Mouse (Mus musculus): ENCODE measurements around the gene 4933407L21Rik.

The 4933407L21Rik gene

DNA sequence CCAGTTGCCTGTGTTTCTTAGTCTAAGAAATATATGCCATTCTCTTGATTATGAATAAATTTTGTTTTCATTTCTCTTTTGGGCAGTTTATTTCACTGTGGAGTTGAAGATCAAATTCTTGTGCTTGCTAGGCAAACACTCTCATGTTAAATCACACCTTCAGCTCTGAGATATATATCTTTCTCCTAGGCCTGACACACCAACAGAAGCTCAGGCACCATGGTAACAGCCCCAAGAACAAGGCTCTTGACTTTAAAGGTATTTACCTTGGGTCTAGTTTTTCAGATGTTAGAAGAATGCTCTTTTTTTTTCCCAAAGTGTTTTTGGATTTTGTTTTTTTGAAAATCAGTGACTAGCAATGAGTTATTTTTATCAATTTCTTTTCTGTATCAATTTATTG, 12.4 kb upstream of the 4933407L21Rik start:
- intact Hi-C loops (cut with DNase I): no loop called here

DNA sequence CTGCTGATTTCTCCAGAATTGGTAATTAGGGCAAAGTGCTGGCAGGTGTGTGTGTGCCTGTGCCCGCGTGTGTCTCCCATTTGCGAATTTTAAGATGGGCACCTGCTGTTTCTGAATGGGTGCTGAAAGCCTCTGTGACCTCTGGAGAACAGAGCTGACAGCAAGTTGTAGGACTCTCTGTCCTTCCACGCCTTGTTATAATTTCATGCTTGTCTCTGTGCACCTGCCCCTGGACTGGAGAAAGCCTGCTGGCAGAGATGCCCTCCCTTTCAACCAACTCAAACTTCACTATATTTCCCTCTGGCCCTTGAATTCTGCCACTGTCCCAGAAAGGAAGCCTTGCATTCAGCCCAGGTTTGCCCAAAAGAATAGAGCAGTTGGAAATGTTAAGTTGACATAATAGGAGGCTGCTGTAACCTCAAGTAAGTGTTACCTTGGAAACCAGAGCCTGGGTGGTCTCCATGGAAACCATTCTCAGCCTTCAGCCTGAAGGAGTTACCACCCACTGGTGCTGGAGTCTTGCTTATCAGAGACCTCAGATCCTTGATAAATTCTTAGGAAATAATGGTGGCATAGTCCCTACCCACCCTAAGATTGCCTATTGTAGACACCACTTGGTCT, 11.3 kb upstream of the 4933407L21Rik start:
- intact Hi-C loops (cut with DNase I): no loop called here

DNA sequence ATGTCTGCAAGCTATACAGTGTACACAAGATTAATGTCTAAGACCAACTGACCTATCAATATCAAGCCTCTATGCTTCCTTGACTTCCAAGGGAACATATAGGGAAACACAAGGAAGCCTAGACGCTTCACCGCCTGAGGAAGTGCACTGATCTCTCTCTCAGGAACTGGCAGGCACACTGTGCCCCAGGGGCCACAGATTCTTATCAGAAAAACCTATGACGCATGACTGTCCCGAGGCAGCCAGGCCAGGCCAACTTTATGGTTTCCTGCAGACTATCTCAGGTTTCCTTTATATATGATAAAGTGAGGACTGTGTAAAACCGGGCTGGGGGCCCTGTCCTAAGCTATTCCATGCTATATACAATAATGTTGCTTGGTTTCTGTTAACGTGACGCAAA, 8.7 kb upstream of the 4933407L21Rik start:
- intact Hi-C loops (cut with DNase I): no loop called here

DNA sequence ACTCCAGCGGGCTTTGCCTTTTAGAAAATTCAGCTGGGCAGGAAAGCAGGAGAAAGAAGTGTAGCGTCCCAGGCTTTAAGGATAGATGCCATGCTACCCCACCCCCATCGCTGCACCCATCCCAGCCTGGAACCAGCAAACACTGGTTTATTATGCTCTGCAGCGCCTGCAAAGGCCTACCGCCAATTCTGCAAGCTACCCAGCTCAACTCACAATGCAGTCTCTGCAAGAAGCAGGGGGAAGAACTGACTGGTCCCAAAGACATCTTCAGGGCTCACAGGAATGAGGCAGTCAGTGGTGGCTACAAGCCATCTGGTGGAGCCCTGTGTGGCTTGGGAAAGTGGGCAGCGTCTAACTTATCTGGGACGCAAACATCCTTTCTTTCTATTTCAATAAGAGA, 6.6 kb upstream of the 4933407L21Rik start:
- intact Hi-C loops (cut with DNase I): no loop called here

DNA sequence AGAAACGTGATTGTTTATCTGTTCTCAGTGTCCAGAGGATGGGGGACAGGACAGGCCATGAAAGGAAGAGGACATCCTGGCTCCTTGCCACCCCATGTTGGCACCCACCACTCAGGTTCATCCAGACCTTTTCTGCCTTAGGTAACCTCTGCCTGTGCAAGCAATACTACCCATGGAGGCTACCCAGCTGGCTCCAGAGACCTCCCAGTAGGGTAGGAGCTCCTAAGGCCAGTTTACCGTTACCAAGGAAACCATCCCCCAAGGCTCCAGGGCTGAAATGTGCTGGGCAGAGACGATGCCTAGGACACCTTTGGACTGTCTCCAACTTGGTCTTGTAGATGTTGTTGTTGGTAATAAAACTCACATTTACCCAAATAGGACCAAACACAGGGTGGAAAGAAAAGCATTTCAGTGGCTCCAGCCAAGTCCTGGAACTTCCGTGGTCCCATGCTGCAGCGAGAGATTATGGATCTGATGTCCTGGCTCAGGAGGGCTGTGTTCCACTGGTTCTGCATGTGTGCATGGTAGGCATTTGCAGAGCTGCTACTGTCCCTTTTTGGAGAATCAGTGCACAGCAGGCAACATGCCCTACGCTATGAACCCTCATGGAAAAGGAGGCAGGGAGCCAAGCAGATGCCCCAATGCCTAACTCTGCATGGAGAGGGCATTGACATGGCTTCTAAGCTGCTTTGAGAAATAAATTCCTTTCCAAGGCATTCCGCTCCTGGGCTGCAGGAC, 6.0 kb upstream of the 4933407L21Rik start:
- intact Hi-C loops (cut with DNase I): no loop called here

DNA sequence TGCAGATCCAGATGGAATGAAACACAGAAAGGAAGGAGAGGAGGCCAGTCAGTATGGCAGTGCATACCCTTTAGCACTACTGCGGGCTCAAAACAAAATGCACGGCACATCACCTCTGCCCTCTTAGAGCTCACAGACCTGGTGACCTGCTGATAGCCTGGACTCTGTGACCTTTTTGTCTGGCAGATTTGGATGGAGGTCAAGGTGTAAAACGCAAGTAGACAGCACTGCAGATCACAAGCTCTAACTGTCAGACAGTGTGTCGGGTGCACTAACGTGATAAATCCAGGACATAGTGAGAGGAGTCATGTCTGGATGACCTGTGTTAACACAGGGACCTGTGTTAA, 5.4 kb upstream of the 4933407L21Rik start:
- intact Hi-C loops (cut with DNase I): no loop called here

DNA sequence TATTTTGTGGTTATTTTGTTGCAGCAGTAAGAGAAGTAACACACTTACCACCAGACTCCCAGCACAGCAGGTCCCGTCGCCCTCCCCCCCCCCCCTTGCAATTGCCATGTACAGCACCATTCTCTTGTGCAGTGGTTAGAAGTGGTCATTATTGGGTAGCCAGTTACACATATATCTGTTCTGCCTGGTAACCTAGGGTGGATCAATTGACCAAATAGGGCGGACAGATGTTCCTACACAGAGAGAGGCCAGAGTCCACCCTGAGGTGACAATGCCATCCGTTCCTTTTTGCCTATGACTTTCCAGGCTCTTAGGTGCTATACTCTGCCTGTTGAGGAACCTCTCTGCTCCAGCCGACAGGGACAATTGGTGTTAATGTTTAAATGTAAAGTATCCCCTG, 3.1 kb upstream of the 4933407L21Rik start:
- intact Hi-C loops (cut with DNase I): no loop called here

DNA sequence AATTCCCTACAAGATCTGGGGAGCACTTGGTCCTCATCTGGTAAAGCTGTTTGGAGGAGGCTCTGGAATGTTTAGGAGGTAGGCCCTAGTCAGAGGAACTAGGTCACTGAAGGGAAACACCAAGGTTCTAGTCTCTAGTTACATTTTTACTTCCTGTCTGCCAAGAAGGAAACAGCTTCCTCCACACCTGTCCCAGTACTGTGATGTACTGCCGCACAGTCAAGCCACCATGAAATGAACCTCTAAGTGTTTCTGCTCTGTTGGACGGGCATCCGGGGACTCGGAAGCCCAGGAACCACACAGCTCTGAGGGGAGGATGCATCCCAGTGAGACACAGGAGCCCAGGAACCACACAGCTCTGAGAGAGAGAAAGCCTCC, 394 bp downstream of the 4933407L21Rik start:
- intact Hi-C loops (cut with DNase I): no loop called here

DNA sequence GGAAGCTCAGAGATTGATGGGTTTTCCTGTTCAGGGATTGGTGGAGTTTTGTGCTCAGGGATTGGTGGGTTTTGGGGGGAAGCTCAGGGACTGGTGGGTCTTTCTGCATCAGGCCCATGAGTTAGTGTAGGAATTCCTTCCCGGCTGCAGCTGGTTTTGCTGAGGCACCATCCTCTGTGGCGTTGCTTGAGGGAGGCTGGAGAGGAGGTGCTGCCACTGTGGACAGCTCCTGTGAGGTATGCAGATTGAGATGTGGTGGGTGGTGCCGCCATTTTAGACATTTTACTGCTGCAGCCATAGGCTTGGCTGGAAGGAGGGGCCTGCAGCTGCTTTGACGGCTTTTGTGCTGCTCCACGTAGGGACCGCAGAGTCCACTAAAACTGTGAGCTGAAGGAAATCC, 1.1 kb downstream of the 4933407L21Rik start:
- intact Hi-C loops (cut with DNase I): no loop called here

DNA sequence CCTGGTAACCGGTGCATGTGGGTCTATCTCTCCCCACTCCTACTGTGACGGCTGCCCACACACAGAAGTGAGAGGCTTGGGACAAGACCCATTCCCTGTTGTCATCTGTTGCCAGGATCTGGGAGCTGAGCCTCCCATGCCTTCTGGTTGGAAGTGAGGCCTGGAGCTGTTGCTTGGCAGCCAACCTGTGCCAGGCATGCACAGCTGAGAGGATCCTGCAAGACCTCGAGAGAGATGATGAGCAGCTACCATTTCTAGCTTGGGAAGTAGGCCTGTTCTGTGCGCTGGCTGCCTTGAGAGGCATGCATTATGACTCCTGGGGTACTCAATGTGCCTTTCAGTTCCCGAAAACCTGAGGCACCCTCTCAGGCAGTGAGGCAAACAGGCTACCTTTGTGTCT, 2.9 kb downstream of the 4933407L21Rik start:
- intact Hi-C loops (cut with DNase I): no loop called here

DNA sequence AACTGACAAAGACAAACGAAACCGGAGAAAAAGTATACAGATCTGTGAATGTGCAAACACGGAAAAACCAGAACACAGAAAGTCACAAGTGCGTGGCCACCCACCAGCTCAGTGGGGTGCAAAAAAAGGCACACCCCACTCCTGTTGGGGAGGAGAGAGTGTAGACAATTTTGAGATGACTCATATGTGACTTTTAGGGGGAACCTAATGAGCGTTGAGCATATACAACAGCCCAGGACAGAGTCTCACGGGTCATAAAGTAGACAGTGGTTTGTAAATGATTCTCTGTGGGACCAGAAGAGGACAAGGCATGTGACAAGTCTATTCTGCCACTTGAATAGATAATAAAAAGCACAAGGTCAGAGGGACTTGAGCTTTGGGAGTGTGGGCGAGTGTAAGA, 4.9 kb downstream of the 4933407L21Rik start:
- intact Hi-C loops (cut with DNase I): no loop called here

DNA sequence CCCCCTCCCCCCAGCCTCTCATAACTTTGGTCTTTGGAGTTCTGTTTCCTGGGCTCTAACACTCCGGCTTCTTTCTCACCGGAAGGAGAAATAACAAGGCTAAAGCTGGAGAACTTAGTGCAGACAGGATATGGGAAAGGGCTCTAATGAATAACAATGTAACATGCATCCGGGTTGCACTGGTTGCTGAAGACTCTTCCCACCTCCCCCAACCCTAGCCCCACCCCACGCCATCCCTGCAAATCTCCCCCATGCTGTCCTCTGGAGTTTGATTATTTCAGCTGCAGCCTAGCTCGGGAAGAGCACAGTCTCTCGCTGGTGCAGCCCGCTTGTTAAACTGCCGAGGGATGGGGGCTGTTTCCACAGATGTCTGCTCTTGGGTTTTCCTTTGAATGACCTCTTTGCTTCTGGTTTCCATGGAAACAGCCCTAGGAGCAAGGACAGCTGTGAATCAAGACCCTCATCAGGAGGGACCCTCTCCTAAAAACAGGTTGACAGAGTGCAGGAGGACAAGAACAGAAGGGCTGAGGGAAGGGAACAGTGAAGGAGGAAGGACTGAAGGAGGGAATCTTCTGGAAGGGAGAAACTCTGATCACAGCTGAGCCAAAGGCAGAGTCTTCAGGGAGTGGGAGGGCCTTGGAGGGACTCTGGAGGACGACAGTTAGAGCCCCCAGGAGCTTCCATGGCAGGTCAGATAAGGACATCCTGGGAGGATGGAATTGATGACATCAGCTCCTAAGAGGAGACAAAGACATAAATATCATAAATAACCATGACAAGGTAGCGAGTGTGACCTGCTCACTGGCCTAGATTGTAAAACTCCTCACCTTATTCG, 5.6 kb downstream of the 4933407L21Rik start:
- intact Hi-C loops (cut with DNase I): loop anchor here (2.0 kb wide), 1 partner anchor 81 kb away; no protein-coding TSS in a partner anchor

DNA sequence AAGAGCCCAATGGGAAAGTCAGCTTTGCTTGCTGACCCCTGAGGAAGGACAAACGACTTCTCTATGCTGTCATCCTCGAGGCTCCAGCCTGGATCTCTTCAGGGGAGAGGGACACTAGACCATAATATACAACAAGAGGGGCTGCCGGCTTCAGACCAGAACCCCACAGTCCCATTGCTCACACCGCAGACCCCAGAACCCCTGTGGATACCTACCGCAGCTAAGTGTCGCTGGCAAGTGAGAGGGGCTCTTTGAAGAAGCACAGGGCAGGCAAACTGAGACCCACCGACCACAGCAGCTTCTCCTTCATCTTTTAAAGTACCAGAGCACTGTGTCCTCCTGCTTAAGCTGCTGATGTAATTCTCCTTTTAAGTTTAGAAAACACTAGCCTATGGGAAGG, 6.3 kb downstream of the 4933407L21Rik start:
- intact Hi-C loops (cut with DNase I): loop anchor here (2.0 kb wide), 1 partner anchor 82 kb away; no protein-coding TSS in a partner anchor

DNA sequence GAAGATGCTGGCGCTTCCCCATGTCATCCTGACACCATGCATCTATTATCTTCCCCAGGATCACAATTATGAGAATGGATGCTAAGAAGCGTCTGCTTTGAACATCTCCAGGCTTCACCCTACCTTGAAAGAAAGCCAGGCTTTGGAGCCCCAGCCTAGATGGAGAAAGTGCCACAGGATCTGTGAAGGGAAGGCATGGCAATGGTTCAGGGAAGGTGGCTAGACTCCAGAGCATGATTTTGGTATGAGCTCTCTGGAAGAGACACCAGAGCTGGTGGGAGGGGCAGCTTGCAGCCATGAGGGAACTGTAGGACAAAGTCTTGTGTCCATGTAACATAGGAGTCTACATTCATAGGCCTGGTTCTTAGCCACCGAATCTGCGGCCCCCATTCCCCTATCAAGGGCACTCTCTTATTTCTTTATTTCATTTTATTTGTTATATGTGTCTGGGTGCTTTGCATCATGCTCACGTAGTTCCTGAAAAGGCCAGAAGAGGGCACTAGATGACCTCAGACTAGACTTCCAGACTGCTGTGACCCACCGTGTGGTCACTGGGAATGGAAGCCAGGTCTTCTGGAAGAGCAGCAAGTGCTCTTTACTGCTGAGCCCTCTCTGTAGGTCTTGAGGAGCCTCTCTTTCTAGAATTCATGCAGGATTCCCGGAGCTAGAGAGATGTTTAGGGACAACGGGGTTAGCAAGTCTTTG, 7.0 kb downstream of the 4933407L21Rik start:
- intact Hi-C loops (cut with DNase I): loop anchor here (1.0 to 2.0 kb wide), 2 partner anchors 73 to 82 kb away; no protein-coding TSS in a partner anchor

DNA sequence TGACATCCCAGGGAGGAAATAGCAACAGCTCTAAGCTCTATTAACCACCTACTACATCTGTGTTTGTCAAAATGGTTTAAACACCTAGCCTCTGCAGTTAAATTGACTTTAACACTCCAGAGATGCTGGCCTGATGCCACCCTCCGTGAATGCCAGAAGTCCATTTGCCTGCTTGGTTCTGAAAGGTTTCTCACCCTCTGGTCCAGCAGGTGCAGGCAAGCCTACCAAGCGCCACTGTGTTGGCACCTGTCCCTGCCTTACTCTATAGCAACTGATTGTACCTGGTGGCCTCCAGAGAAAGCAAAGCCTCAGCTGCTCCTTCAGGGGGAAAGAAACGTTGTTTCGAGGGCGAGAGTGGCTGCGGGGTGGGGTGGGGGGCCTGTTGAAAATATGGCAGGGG, 8.0 kb downstream of the 4933407L21Rik start:
- intact Hi-C loops (cut with DNase I): no loop called here

DNA sequence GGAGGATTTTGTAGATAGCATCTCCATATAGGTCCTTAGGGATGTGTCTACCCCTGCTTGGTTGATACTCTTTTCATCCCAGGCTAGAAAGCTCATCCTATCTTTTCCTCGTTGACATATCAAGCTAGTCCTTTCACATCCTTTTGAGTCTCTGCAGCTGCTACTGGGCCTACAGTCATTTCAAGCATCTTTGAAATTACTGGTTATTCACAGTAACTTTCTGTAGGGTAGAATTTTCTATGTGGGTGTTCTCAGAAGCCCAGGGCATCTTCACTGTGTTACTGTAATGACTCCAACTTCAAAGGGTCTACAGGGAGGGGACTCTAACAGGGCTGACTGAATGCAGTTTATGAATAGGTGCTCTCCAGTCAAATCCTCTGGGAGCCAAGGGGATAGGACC, 9.0 kb downstream of the 4933407L21Rik start:
- intact Hi-C loops (cut with DNase I): no loop called here

DNA sequence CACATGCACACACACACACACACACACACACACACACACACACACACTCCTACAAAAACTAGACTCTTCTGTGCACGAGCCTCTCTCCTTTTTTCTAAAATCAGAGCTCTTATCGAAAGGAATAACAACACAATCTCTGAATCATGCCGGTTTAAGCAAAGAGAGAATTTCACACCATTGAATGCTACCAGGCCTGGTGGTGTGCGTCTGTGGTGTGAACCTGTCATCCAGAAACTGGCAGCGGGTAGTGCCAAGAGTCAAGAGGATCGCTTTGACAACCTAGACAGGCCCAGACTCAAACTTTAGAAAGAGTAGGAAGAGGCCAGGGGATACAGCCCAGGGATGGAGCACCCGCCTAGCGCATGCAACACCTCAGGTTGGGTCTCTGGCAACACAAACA, 14.0 kb downstream of the 4933407L21Rik start:
- intact Hi-C loops (cut with DNase I): no loop called here

DNA sequence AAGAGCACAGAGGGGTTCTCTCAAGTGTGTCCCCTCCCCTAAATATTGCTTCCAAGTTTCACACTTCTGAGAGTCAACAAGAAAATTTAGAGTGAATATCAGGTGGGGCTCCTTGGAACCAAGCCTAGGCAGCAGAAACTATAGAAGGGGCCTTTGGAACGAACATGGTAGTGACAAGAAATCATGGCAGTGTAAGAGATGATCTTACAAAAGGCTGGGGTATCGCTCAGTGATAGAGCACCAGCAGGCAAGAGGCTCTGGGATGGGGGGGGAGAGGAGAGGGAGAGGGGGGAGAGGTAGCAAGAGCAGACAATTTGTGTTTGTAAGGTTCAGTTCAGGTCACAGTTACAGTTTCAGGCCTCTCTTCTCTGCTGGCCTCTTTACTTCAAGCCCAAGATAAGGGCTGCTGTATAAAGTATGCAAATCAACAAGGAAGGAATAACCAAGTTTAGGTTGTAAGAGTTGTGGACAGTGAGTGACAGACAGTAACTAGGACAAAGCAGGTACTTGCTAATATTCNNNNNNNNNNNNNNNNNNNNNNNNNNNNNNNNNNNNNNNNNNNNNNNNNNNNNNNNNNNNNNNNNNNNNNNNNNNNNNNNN, 20.9 kb downstream of the 4933407L21Rik start:
- intact Hi-C loops (cut with DNase I): no loop called here

DNA sequence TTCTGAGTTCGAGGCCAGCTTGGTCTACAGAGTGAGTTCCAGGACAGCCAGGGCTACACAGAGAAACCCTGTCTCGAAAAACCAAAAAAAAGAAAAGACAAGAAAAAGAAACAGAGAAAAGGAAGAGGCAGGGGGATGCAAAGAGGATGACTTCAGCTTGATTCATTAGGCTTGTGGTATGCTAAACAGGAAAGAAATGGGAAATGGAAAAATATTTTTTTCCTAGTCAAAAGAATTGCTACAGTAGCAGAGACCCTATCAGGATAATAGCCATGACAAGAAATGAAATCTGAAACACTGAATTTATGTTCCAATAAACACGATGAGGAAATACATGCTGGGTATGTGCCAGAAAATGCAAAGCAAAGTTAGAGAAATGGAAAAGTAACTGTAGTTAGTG, 26.9 kb downstream of the 4933407L21Rik start:
- intact Hi-C loops (cut with DNase I): no loop called here

DNA sequence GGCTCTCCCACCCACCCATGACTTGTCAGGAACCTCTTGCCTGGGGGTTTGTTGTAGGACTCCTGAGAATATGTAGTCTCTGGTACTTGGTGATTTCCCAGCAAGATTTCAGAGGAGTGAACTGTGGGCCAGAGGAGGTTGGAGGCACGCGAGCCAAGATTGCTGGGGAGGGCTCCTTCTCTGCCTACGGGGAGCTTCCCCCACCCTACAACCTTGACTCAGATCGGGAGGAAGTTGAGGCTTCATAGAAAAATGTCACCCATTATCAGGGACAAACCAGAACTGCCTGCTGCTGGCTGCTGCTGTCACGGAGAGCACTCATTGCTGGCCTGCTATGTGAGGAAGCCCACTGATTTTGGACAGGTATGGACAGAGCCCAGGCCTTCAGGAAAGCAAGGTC, 29.0 kb downstream of the 4933407L21Rik start:
- intact Hi-C loops (cut with DNase I): no loop called here

DNA sequence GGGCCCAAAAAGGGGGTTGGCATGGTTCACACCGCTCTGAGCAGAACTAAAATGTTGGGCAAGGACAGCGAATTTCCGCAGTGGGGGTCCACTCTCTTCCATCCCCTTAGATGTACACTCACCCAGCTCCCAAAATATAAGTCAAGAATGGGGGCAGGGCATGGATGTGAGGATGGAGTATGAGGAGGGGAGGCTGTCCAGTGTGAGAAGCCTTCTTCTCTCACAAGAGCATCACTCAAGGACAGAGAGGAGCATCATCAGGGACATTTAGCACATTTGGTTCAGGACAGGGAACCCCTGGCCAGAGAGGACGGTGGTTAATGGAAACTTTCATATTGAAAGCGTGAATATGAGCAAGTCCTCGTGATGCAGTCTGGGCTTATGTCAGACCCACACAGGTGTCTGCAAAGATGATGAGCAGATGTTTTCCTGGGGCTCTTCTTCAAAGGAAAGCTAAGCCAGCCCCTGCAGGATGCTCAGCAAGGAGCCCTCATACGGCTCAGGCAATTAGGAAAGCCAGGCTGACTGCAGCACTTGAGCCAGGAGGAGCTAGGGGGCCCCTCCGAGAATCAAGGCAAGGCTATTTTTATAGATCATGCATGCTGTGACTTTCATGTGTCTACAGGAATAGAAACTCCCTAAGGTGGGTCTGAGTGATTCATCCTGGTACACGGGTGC, 29.8 kb downstream of the 4933407L21Rik start:
- intact Hi-C loops (cut with DNase I): no loop called here

Measured in adrenal gland (tissue).